In the genomic region with DNA sequence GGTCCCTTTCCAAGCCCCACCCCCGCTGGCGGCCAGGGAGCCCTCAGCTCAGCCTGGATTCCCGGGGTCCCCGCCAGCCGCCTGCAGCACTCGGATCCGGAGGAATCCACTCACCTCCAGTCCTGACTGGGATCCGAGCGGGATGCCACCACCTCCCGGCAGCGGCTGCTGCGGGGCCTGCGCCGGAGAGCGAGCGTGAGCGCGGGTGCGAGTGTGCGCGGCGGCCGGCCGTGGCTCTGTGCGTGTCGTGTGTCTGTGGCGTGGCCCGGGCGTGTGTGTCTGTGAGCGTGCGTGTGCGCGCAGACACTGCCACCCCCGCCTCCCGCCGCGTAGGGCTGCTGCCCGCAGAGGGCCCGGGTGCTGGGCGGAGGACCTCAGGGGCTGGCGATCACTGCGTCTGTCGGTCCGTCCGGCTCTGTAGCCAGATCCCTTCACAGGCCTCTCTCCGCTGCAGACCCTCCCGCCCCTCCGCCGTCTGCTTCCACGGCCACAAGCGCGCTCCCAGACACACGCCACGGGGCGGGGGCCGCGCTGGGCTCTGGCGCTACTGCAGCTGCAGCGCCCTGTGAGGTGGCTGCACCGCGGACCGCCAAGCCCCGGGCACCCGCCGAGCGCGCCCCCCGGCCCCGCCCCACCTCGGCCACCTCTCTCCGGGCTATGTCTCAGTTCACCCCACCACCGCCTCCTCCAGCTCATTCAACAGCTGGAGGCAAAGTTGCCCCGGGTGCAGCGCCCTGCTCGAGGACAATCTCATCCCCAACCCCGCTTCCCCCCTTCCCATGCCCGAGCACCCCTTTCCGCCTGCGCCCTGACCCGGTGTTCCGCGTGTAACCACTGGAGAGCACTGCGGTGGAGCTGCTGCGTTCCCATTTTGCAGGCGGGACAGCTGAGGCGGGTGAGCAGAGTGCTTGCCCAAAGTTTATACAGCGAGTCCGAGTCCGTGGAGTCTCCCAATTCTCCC, we compare ENCODE assay signal across 9 mouse cellular contexts. TPM values are rescaled to one million over a fixed set of nuclear protein-coding genes. Genes with fewer than 3 reads are reported as not detected.
DNase-seq lines count a peak whose midpoint lies in the region; ATAC-seq and TF ChIP-seq lines count a peak whose summit lies in the region.
"Had no signal": no experiment of that assay in that cellular context is flagged by ENCODE, and none has a peak within 500 bp of the region (broad histone marks: within the 10 kb centered on the region; RNA-seq: fewer than 3 reads in every experiment).

Gene Elfn2, minus strand, starts transcription at position 482 of the 961 bp plus-strand sequence.

- no peak for TF ChIP-seq CTCF in ES-Bruce4 (IDR thresholded peaks at IDR 0.05; ENCODE audit: low read depth, low read length)

- no peak for TF ChIP-seq POLR2A in ES-Bruce4 (IDR thresholded peaks at IDR 0.05; ENCODE audit: insufficient read depth, low read length)

- no peak within 1 kb of the TSS for H3K27ac ChIP-seq in heart, embryonic 12.5 days (ENCODE audit: poor library complexity, severe bottlenecking)
- H3K27ac ChIP-seq in ES-Bruce4 (ENCODE audit: insufficient read depth, low read length): no peak within 1 kb of the TSS
- no peak within 1 kb of the TSS for H3K27ac ChIP-seq in embryonic facial prominence, embryonic 11.5 days (replicated peaks; ENCODE audit: low read depth, low read length)
- no peak within 1 kb of the TSS for H3K27ac ChIP-seq in intestine, embryonic 14.5 days (ENCODE audit: low read depth)
- H3K27ac ChIP-seq in liver, embryonic 15.5 days (replicated peaks): no peak within 1 kb of the TSS

- 1% methylated on average over 89 of the region's 89 CpGs for WGBS in heart, embryonic 12.5 days
- WGBS in embryonic facial prominence, embryonic 11.5 days: 2% methylated on average over 80 of the region's 89 CpGs
- WGBS in intestine, embryonic 14.5 days: 2% methylated on average over 88 of the region's 89 CpGs
- WGBS in liver, embryonic 15.5 days (ENCODE audit: insufficient replicate concordance): 2% methylated on average over 89 of the region's 89 CpGs

- intact Hi-C loops in heart, postnatal 10 days (cut with DNase I): no loop called here

- H3K27me3 ChIP-seq in heart, embryonic 12.5 days (replicated peaks): peaks cover 89% of the 10 kb centered on the region
- peaks cover 8% of the 10 kb centered on the region for H3K27me3 ChIP-seq in ES-Bruce4 (ENCODE audit: control insufficient read depth, insufficient read depth, low read length, poor library complexity, severe bottlenecking)
- peaks cover 52% of the 10 kb centered on the region for H3K27me3 ChIP-seq in embryonic facial prominence, embryonic 11.5 days (ENCODE audit: control insufficient read depth, insufficient read depth, low read length)
- H3K27me3 ChIP-seq in intestine, embryonic 14.5 days (replicated peaks; ENCODE audit: control insufficient read depth, insufficient read depth, low read length): peaks cover 65% of the 10 kb centered on the region
- peaks cover 95% of the 10 kb centered on the region for H3K27me3 ChIP-seq in liver, embryonic 15.5 days
- no peaks in the 10 kb centered on the region for H3K27me3 ChIP-seq in splenic B cell, adult 2 months (ENCODE audit: control insufficient read depth, insufficient read depth, low read length, poor library complexity, severe bottlenecking)

- no peak for ATAC-seq in heart, embryonic 12.5 days (ENCODE audit: insufficient number of reproducible peaks, low FRiP score)
- ATAC-seq in embryonic facial prominence, embryonic 11.5 days (replicated peaks; ENCODE audit: insufficient number of reproducible peaks, low FRiP score, low TSS enrichment, low read depth): no peak
- ATAC-seq in intestine, embryonic 14.5 days (replicated peaks; ENCODE audit: low FRiP score, low TSS enrichment, low read depth): no peak
- ATAC-seq in liver, embryonic 15.5 days (ENCODE audit: insufficient read depth): no peak
- ATAC-seq in activated CD4-positive, CD25-positive, alpha-beta regulatory T cell, adult 4 months: no peak
- ATAC-seq: Patski had no signal

- H3K36me3 ChIP-seq in heart, embryonic 12.5 days: no peaks in the 10 kb centered on the region
- no peaks in the 10 kb centered on the region for H3K36me3 ChIP-seq in ES-Bruce4 (ENCODE audit: control insufficient read depth, insufficient read depth, low read length, poor library complexity, severe bottlenecking)
- H3K36me3 ChIP-seq in embryonic facial prominence, embryonic 11.5 days (replicated peaks; ENCODE audit: control insufficient read depth, insufficient read depth, low read depth, low read length): no peaks in the 10 kb centered on the region
- no peaks in the 10 kb centered on the region for H3K36me3 ChIP-seq in intestine, embryonic 14.5 days (ENCODE audit: control insufficient read depth, insufficient read depth, low read length)
- no peaks in the 10 kb centered on the region for H3K36me3 ChIP-seq in liver, embryonic 15.5 days (replicated peaks)
- H3K36me3 ChIP-seq in splenic B cell, adult 2 months (ENCODE audit: control insufficient read depth, insufficient read depth, low read length, poor library complexity, severe bottlenecking): no peaks in the 10 kb centered on the region

- TF ChIP-seq EP300 in ES-Bruce4 (IDR thresholded peaks at IDR 0.05; ENCODE audit: insufficient read depth, low read depth, low read length): no peak

- peak within 1 kb of the TSS; percentile 78 for H3K4me2 ChIP-seq in heart, embryonic 12.5 days
- peak within 1 kb of the TSS; percentile 65 for H3K4me2 ChIP-seq in embryonic facial prominence, embryonic 11.5 days (ENCODE audit: low read depth, low read length)
- H3K4me2 ChIP-seq in intestine, embryonic 14.5 days (ENCODE audit: low read length): peak within 1 kb of the TSS; percentile 72
- 0 out of 2 replicates have a peak within 1 kb of the TSS, but pooled peaks have one; percentile 15 for H3K4me2 ChIP-seq in liver, embryonic 15.5 days

- H3K9me3 ChIP-seq in heart, embryonic 12.5 days (replicated peaks): no peaks in the 10 kb centered on the region
- H3K9me3 ChIP-seq in ES-Bruce4 (replicated peaks; ENCODE audit: control insufficient read depth, insufficient read depth, low read length, poor library complexity, severe bottlenecking): no peaks in the 10 kb centered on the region
- no peaks in the 10 kb centered on the region for H3K9me3 ChIP-seq in embryonic facial prominence, embryonic 11.5 days (replicated peaks; ENCODE audit: control insufficient read depth, low read length)
- no peaks in the 10 kb centered on the region for H3K9me3 ChIP-seq in intestine, embryonic 14.5 days (ENCODE audit: control insufficient read depth, low read length)
- H3K9me3 ChIP-seq in liver, embryonic 15.5 days (replicated peaks): no peaks in the 10 kb centered on the region

- peak within 1 kb of the TSS; percentile 45 for H3K9ac ChIP-seq in heart, embryonic 12.5 days
- peak within 1 kb of the TSS; percentile 53 for H3K9ac ChIP-seq in ES-Bruce4 (ENCODE audit: low read depth, poor library complexity, severe bottlenecking)
- peak within 1 kb of the TSS; percentile 23 for H3K9ac ChIP-seq in embryonic facial prominence, embryonic 11.5 days (replicated peaks; ENCODE audit: low read length)
- H3K9ac ChIP-seq in intestine, embryonic 14.5 days (ENCODE audit: low read length): 0 out of 2 replicates have a peak within 1 kb of the TSS, but pooled peaks have one; percentile 14
- no peak within 1 kb of the TSS for H3K9ac ChIP-seq in liver, embryonic 15.5 days

- H3K4me1 ChIP-seq in heart, embryonic 12.5 days (replicated peaks): peaks cover 29% of the 10 kb centered on the region
- H3K4me1 ChIP-seq in ES-Bruce4 (ENCODE audit: control insufficient read depth, insufficient read depth, low read length): no peaks in the 10 kb centered on the region
- H3K4me1 ChIP-seq in embryonic facial prominence, embryonic 11.5 days (ENCODE audit: control insufficient read depth, insufficient read depth, low read length): peaks cover 2% of the 10 kb centered on the region; the same call in 1 of the 2 replicates
- peaks cover 7% of the 10 kb centered on the region; the same call in 1 of the 2 replicates for H3K4me1 ChIP-seq in intestine, embryonic 14.5 days (replicated peaks; ENCODE audit: control insufficient read depth, insufficient read depth, low read length)
- H3K4me1 ChIP-seq in liver, embryonic 15.5 days (replicated peaks): no peaks in the 10 kb centered on the region

- no peak for DNase-seq in heart, postnatal 10 days
- peak; percentile 23 for DNase-seq in embryonic facial prominence, embryonic 11.5 days (ENCODE audit: low spot score)
- no peak for DNase-seq in intestine, embryonic 14.5 days (ENCODE audit: low spot score)
- DNase-seq in splenic B cell, adult 2 months (ENCODE audit: low read depth, low spot score): peak; percentile 11

- H3K4me3 ChIP-seq in heart, embryonic 12.5 days: peak within 1 kb of the TSS; percentile 49
- peak within 1 kb of the TSS; percentile 50 for H3K4me3 ChIP-seq in ES-Bruce4 (ENCODE audit: low read depth, low read length)
- H3K4me3 ChIP-seq in embryonic facial prominence, embryonic 11.5 days (ENCODE audit: low read depth, low read length): peak within 1 kb of the TSS; percentile 41
- H3K4me3 ChIP-seq in intestine, embryonic 14.5 days (ENCODE audit: low read depth, low read length): peak within 1 kb of the TSS; percentile 43
- no peak within 1 kb of the TSS for H3K4me3 ChIP-seq in liver, embryonic 15.5 days (replicated peaks)

RNA-seq across cellular contexts. Expression of gene Elfn2, which starts in this region (rescaled TPM):
- not detected in 2 replicates for polyA plus RNA-seq in heart, embryonic 12.5 days (2016; fragmentation: Nextera tagmentation; extraction: Ambion mirVana)
- total RNA-seq in heart, postnatal 10 days (2021): 1 to 10 TPM; 1.2 TPM
- 0.07 and 0.12 TPM in 2 replicates for polyA plus RNA-seq in ES-Bruce4 (2011; ENCODE audit: insufficient read depth, insufficient read length, low read depth, missing spikeins)
- 0.28 TPM in 1 of 2 replicates, not detected in the other for polyA plus RNA-seq in embryonic facial prominence, embryonic 11.5 days (2014; fragmentation: Nextera tagmentation; extraction: Ambion mirVana)
- polyA plus RNA-seq in intestine, embryonic 14.5 days (2014; fragmentation: Nextera tagmentation; extraction: Ambion mirVana): 0.03 TPM in 1 of 2 replicates, not detected in the other
- polyA plus RNA-seq in liver, embryonic 15.5 days (2015; fragmentation: Nextera tagmentation; extraction: Ambion mirVana): not detected in 2 replicates
- not detected for polyA plus RNA-seq in activated CD4-positive, CD25-positive, alpha-beta regulatory T cell, adult 4 months (2017; shearing (Covaris generic))

Comparison
In these comparisons a context has a peak if more than half of its experiments do, and no peak if none do; other contexts are left out.
1. Peak in DNase-seq, H3K4me3 ChIP-seq, H3K9ac ChIP-seq and H3K4me2 ChIP-seq in embryonic facial prominence, embryonic 11.5 days; RNA of the gene not detected or under 1 TPM.
2. H3K4me2 ChIP-seq: peak in every context shown above with its lines; median percentile 78 in heart, embryonic 12.5 days; 72 in intestine, embryonic 14.5 days; 65 in embryonic facial prominence, embryonic 11.5 days; 15 in liver, embryonic 15.5 days.